In the genomic region with DNA sequence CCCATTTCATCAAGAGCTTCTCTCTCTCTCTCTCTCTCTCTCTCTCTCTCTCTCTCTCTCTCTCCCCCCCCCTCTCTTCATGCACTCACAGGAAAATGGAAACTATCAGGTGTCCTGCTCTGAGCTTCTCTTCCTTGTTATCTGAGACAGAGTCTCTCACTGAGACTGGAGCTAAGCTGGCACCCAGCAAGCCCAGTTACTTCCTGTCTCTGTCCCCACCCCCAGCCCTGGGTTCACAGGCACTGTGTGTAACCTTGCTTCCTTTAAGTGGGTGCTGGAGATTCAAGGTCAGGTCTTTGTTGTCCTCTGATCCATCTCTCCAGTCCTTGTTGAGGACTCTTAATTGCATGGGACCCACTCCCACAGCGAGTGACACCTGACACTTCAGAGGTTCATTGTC, we compare ENCODE assay signal across 15 mouse cellular contexts.
DNase-seq lines count a peak whose midpoint lies in the region; ATAC-seq lines count a peak whose summit lies in the region.
"Had no signal": no experiment of that assay in that cellular context is flagged by ENCODE, and none has a peak within 500 bp of the region (broad histone marks: within the 10 kb centered on the region; RNA-seq: fewer than 3 reads in every experiment).

No protein-coding gene starts in this region.

- H3K36me3 ChIP-seq in midbrain, embryonic 12.5 days: no peaks in the 10 kb centered on the region
- no peaks in the 10 kb centered on the region for H3K36me3 ChIP-seq in midbrain, embryonic 13.5 days
- no peaks in the 10 kb centered on the region for H3K36me3 ChIP-seq in forebrain, embryonic 14.5 days (ENCODE audit: control insufficient read depth, insufficient read depth, low read length)
- H3K36me3 ChIP-seq: heart, embryonic 10.5 days; limb, embryonic 12.5 days had no signal

- intact Hi-C loops in heart, postnatal 14 days (cut with DNase I): no loop called here

- no peak overlapping the region for H3K4me3 ChIP-seq in midbrain, embryonic 12.5 days
- H3K4me3 ChIP-seq in midbrain, embryonic 13.5 days (replicated peaks): no peak overlapping the region
- H3K4me3 ChIP-seq in forebrain, embryonic 14.5 days (ENCODE audit: low read depth, low read length): no peak overlapping the region
- H3K4me3 ChIP-seq: heart, embryonic 10.5 days; limb, embryonic 12.5 days had no signal

- no peaks in the 10 kb centered on the region for H3K27me3 ChIP-seq in midbrain, embryonic 12.5 days
- H3K27me3 ChIP-seq in midbrain, embryonic 13.5 days: no peaks in the 10 kb centered on the region
- no peaks in the 10 kb centered on the region for H3K27me3 ChIP-seq in forebrain, embryonic 14.5 days (replicated peaks; ENCODE audit: control insufficient read depth, insufficient read depth, low read length)
- H3K27me3 ChIP-seq: limb, embryonic 12.5 days had no signal

- H3K4me2 ChIP-seq in midbrain, embryonic 12.5 days (replicated peaks): no peak overlapping the region
- H3K4me2 ChIP-seq in midbrain, embryonic 13.5 days (replicated peaks): no peak overlapping the region
- no peak overlapping the region for H3K4me2 ChIP-seq in forebrain, embryonic 14.5 days (ENCODE audit: low read length)

- ATAC-seq in midbrain, embryonic 12.5 days (ENCODE audit: low FRiP score, low read depth): peak; percentile 24; the same call in 1 of the 2 replicates
- no peak for ATAC-seq in midbrain, embryonic 13.5 days
- no peak for ATAC-seq in forebrain, embryonic 14.5 days
- ATAC-seq: forebrain, embryonic 16.5 days; intestine, postnatal 0 days; lung, postnatal 0 days had no signal

- peak; percentile 57 for DNase-seq in heart, adult 11 months
- DNase-seq in heart, postnatal 14 days: no peak
- peak; percentile 1 for DNase-seq in naive thymus-derived CD4-positive, alpha-beta T cell, adult 2 months (ENCODE audit: low read depth)
- no peak for DNase-seq in testis, postnatal 14 days (ENCODE audit: low spot score)
- DNase-seq in forebrain, embryonic 14.5 days (ENCODE audit: low spot score): no peak
- DNase-seq in spleen, postnatal 36 days (ENCODE audit: low spot score in 2 of 2): no peak
- DNase-seq: gastrocnemius, postnatal 10 days had no signal

- no peak overlapping the region for H3K27ac ChIP-seq in midbrain, embryonic 12.5 days (replicated peaks)
- H3K27ac ChIP-seq in midbrain, embryonic 13.5 days: no peak overlapping the region
- no peak overlapping the region for H3K27ac ChIP-seq in forebrain, embryonic 14.5 days (ENCODE audit: low read depth, low read length)
- H3K27ac ChIP-seq: heart, embryonic 10.5 days; limb, embryonic 12.5 days; liver, embryonic 14.5 days had no signal

- no peaks in the 10 kb centered on the region for H3K9me3 ChIP-seq in midbrain, embryonic 12.5 days
- H3K9me3 ChIP-seq in midbrain, embryonic 13.5 days: no peaks in the 10 kb centered on the region
- H3K9me3 ChIP-seq in forebrain, embryonic 14.5 days (replicated peaks; ENCODE audit: control insufficient read depth, low read length): no peaks in the 10 kb centered on the region
- H3K9me3 ChIP-seq: heart, embryonic 10.5 days; limb, embryonic 12.5 days had no signal

- WGBS in midbrain, embryonic 12.5 days: 88% methylated on average over 1 of the region's 1 CpGs
- 83% methylated on average over 1 of the region's 1 CpGs for WGBS in midbrain, embryonic 13.5 days
- WGBS in forebrain, embryonic 14.5 days: 90% methylated on average over 1 of the region's 1 CpGs

- H3K9ac ChIP-seq in midbrain, embryonic 12.5 days (replicated peaks): no peak overlapping the region
- no peak overlapping the region for H3K9ac ChIP-seq in midbrain, embryonic 13.5 days (replicated peaks)
- H3K9ac ChIP-seq in forebrain, embryonic 14.5 days (ENCODE audit: low read length): no peak overlapping the region
- H3K9ac ChIP-seq: limb, embryonic 12.5 days; liver, embryonic 14.5 days had no signal

- H3K4me1 ChIP-seq in midbrain, embryonic 12.5 days: no peaks in the 10 kb centered on the region
- H3K4me1 ChIP-seq in midbrain, embryonic 13.5 days (replicated peaks): 0 out of 2 replicates have a peak, but pooled peaks cover 4% of the 10 kb centered on the region
- no peaks in the 10 kb centered on the region for H3K4me1 ChIP-seq in forebrain, embryonic 14.5 days (ENCODE audit: control insufficient read depth, insufficient read depth, low read length)

Comparison
In these comparisons a context has a peak if more than half of its experiments do, and no peak if none do; other contexts are left out.
1. DNase-seq: peak in heart, adult 11 months (single experiment) and naive thymus-derived CD4-positive, alpha-beta T cell, adult 2 months (single experiment); none in heart, postnatal 14 days (0 of 2), testis, postnatal 14 days (single experiment), forebrain, embryonic 14.5 days (single experiment) and spleen, postnatal 36 days (0 of 2).